Mouse (Mus musculus): ENCODE results near the gene Vkorc1l1.

GRCm38 (mm10) chr5:130033869-130034268, 92.1 kb downstream of the Vkorc1l1 start:
- TF ChIP-seq CTCF (IDR thresholded peaks at IDR 0.05; ENCODE audit: borderline replicate concordance, insufficient read depth, low read depth, low read length) (no peak), POLR2A (IDR thresholded peaks at IDR 0.05; ENCODE audit: borderline replicate concordance, insufficient read depth, low read length) (no peak)

Data from cerebellum, adult 2 months (tissue).